In genomic region chr16:38463305-38463704, GRCm38 (mm10) we compare ENCODE assay signal across 2 mouse cellular contexts.
TF ChIP-seq lines count a peak whose summit lies in the region.

No protein-coding gene starts in this region.

TF ChIP-seq in CH12.LX, 34 proteins besides CTCF, POLR2A, EP300 and RAD21:
- TF ChIP-seq MAX (IDR thresholded peaks at IDR 0.05; ENCODE audit: low read length) (no peak; the same call in 1 of the 2 replicates), TCF12 (IDR thresholded peaks at IDR 0.05; ENCODE audit: low read depth, low read length) (peak; percentile 42; the same call in 1 of the 2 replicates), BHLHE40 (IDR thresholded peaks at IDR 0.05; ENCODE audit: low read depth, low read length) (no peak), KAT2A (IDR thresholded peaks at IDR 0.05; ENCODE audit: insufficient replicate concordance, low read length) (no peak), MXI1 (IDR thresholded peaks at IDR 0.05; ENCODE audit: low read depth, low read length) (peak; percentile 65; the same call in 1 of the 2 replicates), ZNF384 (IDR thresholded peaks at IDR 0.05; ENCODE audit: low read depth, low read length) (no peak), MYC (IDR thresholded peaks at IDR 0.05; ENCODE audit: low read depth, low read length) (no peak), USF1 (IDR thresholded peaks at IDR 0.05; ENCODE audit: low read depth, low read length) (no peak), HCFC1 (IDR thresholded peaks at IDR 0.05; ENCODE audit: low read depth, low read length) (no peak), ZKSCAN1 (IDR thresholded peaks at IDR 0.05; ENCODE audit: borderline replicate concordance, low read depth, low read length) (no peak), ELF1 (IDR thresholded peaks at IDR 0.05; ENCODE audit: low read depth, low read length) (no peak), SMC3 (IDR thresholded peaks at IDR 0.05; ENCODE audit: low read depth, low read length) (no peak), POLR2AphosphoS2 (IDR thresholded peaks at IDR 0.05; ENCODE audit: low read depth, low read length) (no peak), MAFK (IDR thresholded peaks at IDR 0.05; ENCODE audit: insufficient replicate concordance, low read length) (no peak), PAX5 (IDR thresholded peaks at IDR 0.05; ENCODE audit: low read length) (no peak), E2F4 (IDR thresholded peaks at IDR 0.05; ENCODE audit: insufficient replicate concordance, low read depth, low read length) (no peak), SIN3A (IDR thresholded peaks at IDR 0.05; ENCODE audit: low read length) (peak; percentile 51; the same call in 1 of the 2 replicates), CHD2 (IDR thresholded peaks at IDR 0.05; ENCODE audit: low read length) (no peak), ZMIZ1 (IDR thresholded peaks at IDR 0.05; ENCODE audit: low read depth, low read length) (0 out of 2 replicates have a peak, but pooled peaks have one; percentile 30), UBTF (IDR thresholded peaks at IDR 0.05; ENCODE audit: low read depth, low read length) (no peak), RCOR1 (conservative IDR thresholded peaks at IDR 0.05; ENCODE audit: low read depth, low read length) (0 out of 2 replicates have a peak, but pooled peaks have one; percentile 48), IRF4 (IDR thresholded peaks at IDR 0.05; ENCODE audit: low read depth, low read length) (no peak), ZC3H11A (IDR thresholded peaks at IDR 0.05; ENCODE audit: low read depth, low read length) (no peak), NELFE (IDR thresholded peaks at IDR 0.05; ENCODE audit: low read depth, low read length) (no peak), TBP (conservative IDR thresholded peaks at IDR 0.05; ENCODE audit: low read depth, low read length) (no peak), JUN (IDR thresholded peaks at IDR 0.05; ENCODE audit: insufficient read depth, low read depth, low read length) (no peak), MEF2A (IDR thresholded peaks at IDR 0.05; ENCODE audit: borderline replicate concordance, low read depth, low read length) (0 out of 2 replicates have a peak, but pooled peaks have one; percentile 10), ETS1 (conservative IDR thresholded peaks at IDR 0.05; ENCODE audit: low read depth, low read length) (no peak), USF2 (conservative IDR thresholded peaks at IDR 0.05; ENCODE audit: low read depth, low read length) (no peak), MAZ (IDR thresholded peaks at IDR 0.05; ENCODE audit: low read depth, low read length) (no peak), JUND (conservative IDR thresholded peaks at IDR 0.05; ENCODE audit: low read depth, low read length) (0 out of 2 replicates have a peak, but pooled peaks have one; percentile 6), NRF1 (IDR thresholded peaks at IDR 0.05; ENCODE audit: low read depth, low read length) (no peak), CHD1 (IDR thresholded peaks at IDR 0.05; ENCODE audit: low read depth, low read length) (peak; percentile 88), GABPA (IDR thresholded peaks at IDR 0.05; ENCODE audit: insufficient replicate concordance, low read depth, low read length) (no peak)

TF ChIP-seq in myocyte, 11 proteins besides CTCF, POLR2A, EP300 and RAD21:
- TF ChIP-seq TCF12 (IDR thresholded peaks at IDR 0.05; ENCODE audit: insufficient read depth, poor library complexity, severe bottlenecking) = no peak
- TF ChIP-seq TCF3 (IDR thresholded peaks at IDR 0.05; ENCODE audit: insufficient read length, low read depth) = no peak
- TF ChIP-seq MYOG (IDR thresholded peaks at IDR 0.05; ENCODE audit: control insufficient read depth in 1 of 3, insufficient read depth in 1 of 3, insufficient read length in 2 of 3, low read depth in 2 of 3) = no peak
- no peak for TF ChIP-seq REST (IDR thresholded peaks at IDR 0.05; ENCODE audit: insufficient read depth, insufficient read length)
- TF ChIP-seq E2F4 (IDR thresholded peaks at IDR 0.05; ENCODE audit: insufficient read depth) = no peak
- no peak for TF ChIP-seq MYOD1 (IDR thresholded peaks at IDR 0.05; ENCODE audit: control insufficient read depth in 1 of 3, insufficient read length in 2 of 3, low read depth in 2 of 3)
- no peak for TF ChIP-seq USF1 (IDR thresholded peaks at IDR 0.05; ENCODE audit: low read depth)
- TF ChIP-seq MAX (IDR thresholded peaks at IDR 0.05; ENCODE audit: low read depth) = no peak
- no peak for TF ChIP-seq CEBPB (IDR thresholded peaks at IDR 0.05; ENCODE audit: insufficient read depth, poor library complexity, severe bottlenecking)
- no peak for TF ChIP-seq POLR2AphosphoS2 (IDR thresholded peaks at IDR 0.05; ENCODE audit: insufficient read length, low read depth)
- TF ChIP-seq SRF (IDR thresholded peaks at IDR 0.05; ENCODE audit: control insufficient read depth, insufficient read length, low read depth) = no peak
